Mouse (Mus musculus) liver, embryonic 13.5 days (tissue): ENCODE measurements around the gene Clic4. TPM values are rescaled to one million over a fixed set of nuclear protein-coding genes. Genes with fewer than 3 reads are reported as not detected.

Source experiments
- ATAC-seq: fragments of 200-750 bp; cut with Nextera tagmentation; 2 replicates; pipeline ENCODE4 v1.8.0; 2017; ENCODE audit warnings: low read depth, mild to moderate bottlenecking, moderate number of reproducible peaks, moderate library complexity
- DNase-seq: peaks from one replicate; pipeline ENCODE4 v3.0.0; 2022
- H3K27ac ChIP-seq: fragments of 300-500 bp; sonication (generic); 2 replicates; pipeline ENCODE4 v1.5.1; 2015; ENCODE audit warnings: moderate library complexity, mild to moderate bottlenecking, inconsistent platforms
- H3K27me3 ChIP-seq: fragments of 300-500 bp; sonication (generic); 2 replicates; pipeline ENCODE4 v1.6.1; 2015; ENCODE audit warnings: mild to moderate bottlenecking, inconsistent platforms
- H3K36me3 ChIP-seq: fragments of 300-500 bp; sonication (generic); 2 replicates; pipeline ENCODE4 v1.6.1; 2015; ENCODE audit warnings: mild to moderate bottlenecking, inconsistent platforms
- H3K4me1 ChIP-seq: fragments of 300-500 bp; sonication (generic); replicated peaks from 2 replicates; pipeline ENCODE4 v1.6.1; 2015; ENCODE audit warnings: inconsistent platforms
- H3K4me2 ChIP-seq: fragments of 300-500 bp; sonication (generic); 2 replicates; pipeline ENCODE4 v1.6.1; 2015; ENCODE audit warnings: inconsistent platforms, mild to moderate bottlenecking, moderate library complexity
- H3K4me3 ChIP-seq: fragments of 300-500 bp; sonication (generic); replicated peaks from 2 replicates; pipeline ENCODE4 v1.5.1; 2015; ENCODE audit warnings: mild to moderate bottlenecking, inconsistent platforms
- H3K9ac ChIP-seq: fragments of 300-500 bp; sonication (generic); 2 replicates; pipeline ENCODE4 v1.6.1; 2015; ENCODE audit warnings: mild to moderate bottlenecking, inconsistent platforms
- H3K9me3 ChIP-seq: fragments of 300-500 bp; sonication (generic); replicated peaks from 2 replicates; pipeline ENCODE4 v1.6.1; 2016; ENCODE audit warnings: inconsistent platforms
- WGBS: fragments of 180-500 bp; shearing (Covaris S2); methylation state at CpG from one replicate; pipeline ENCODE4 v1.1.7; 2015; ENCODE audit not compliant: insufficient replicate concordance; 5-methylcytosine and 5-hydroxymethylcytosine counted together
- polyA plus RNA-seq: library from polyadenylated mRNA; unstranded; fragments of >200 nt; fragmentation: Nextera tagmentation; extraction: Ambion mirVana; gene quantifications from 2 replicates; pipeline ENCODE4 v1.2.1, GENCODE M21; 2015

Clic4 gene
- polyA plus RNA-seq, 1 experiment from 2014 or later, result 109 TPM

- WGBS, result 80% methylated on average over 3 of the region's 3 CpGs
Observed at GRCm38 (mm10) chr4:135231136-135231535, 41.5 kb downstream of the Clic4 start.

GRCm38 (mm10) chr4:135230661-135231060, 42.0 kb downstream of the Clic4 start:
- no peak overlapping the region; the same call in 1 of the 2 replicates for H3K27ac ChIP-seq

More at GRCm38 (mm10) chr4:135231136-135231535, 41.5 kb downstream of the Clic4 start:
- no peaks in the 10 kb centered on the region for H3K9me3 ChIP-seq
- H3K4me3 ChIP-seq, result no peak overlapping the region
- no peak overlapping the region for H3K4me2 ChIP-seq
- H3K36me3 ChIP-seq, result peaks cover 59% of the 10 kb centered on the region
- ATAC-seq (no peak), DNase-seq (no peak)
- H3K9ac ChIP-seq, result no peak overlapping the region
- H3K27me3 ChIP-seq, result no peaks in the 10 kb centered on the region
- H3K4me1 ChIP-seq, result peaks cover 25% of the 10 kb centered on the region
- no peak overlapping the region for H3K27ac ChIP-seq

GRCm38 (mm10) chr4:135229871-135230270, 42.7 kb downstream of the Clic4 start:
- WGBS, result 44% methylated on average over 4 of the region's 4 CpGs
- no peak for ATAC-seq
- no peak overlapping the region for H3K9ac ChIP-seq
- H3K27me3 ChIP-seq, result no peaks in the 10 kb centered on the region
- H3K4me3 ChIP-seq, result no peak overlapping the region
- peaks cover 24% of the 10 kb centered on the region for H3K4me1 ChIP-seq
- DNase-seq, result no peak
- peaks cover 60% of the 10 kb centered on the region for H3K36me3 ChIP-seq
- no peak overlapping the region for H3K4me2 ChIP-seq
- no peak overlapping the region for H3K27ac ChIP-seq
- H3K9me3 ChIP-seq, result no peaks in the 10 kb centered on the region

More at GRCm38 (mm10) chr4:135230661-135231060, 42.0 kb downstream of the Clic4 start:
- 84% methylated on average over 5 of the region's 5 CpGs for WGBS
- no peaks in the 10 kb centered on the region for H3K9me3 ChIP-seq
- no peak overlapping the region for H3K9ac ChIP-seq
- peaks cover 24% of the 10 kb centered on the region for H3K4me1 ChIP-seq
- H3K4me2 ChIP-seq, result no peak overlapping the region
- DNase-seq (no peak), ATAC-seq (no peak)
- H3K36me3 ChIP-seq, result peaks cover 60% of the 10 kb centered on the region
- H3K4me3 ChIP-seq, result no peak overlapping the region
- H3K27me3 ChIP-seq, result no peaks in the 10 kb centered on the region

DNA sequence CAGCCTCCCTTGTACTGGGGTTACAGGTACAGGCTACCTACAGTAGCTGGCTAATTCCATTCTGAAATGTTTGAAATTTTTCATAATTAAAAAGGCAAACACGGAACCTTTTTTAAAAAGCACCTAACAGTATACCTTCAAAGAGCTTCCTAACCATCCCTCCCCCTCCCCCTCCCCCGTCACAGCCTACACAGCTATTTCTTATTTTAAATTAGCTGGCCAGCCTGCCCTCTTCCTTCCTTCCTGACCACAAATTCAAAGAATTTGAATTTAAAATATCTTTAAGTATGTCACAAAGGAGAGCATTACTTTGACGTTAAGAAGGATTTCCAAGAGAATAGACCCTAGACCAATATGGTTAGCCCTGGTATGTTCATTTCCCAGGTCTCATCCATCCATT, 44.5 kb downstream of the Clic4 start:
- no peaks in the 10 kb centered on the region for H3K27me3 ChIP-seq

GRCm38 (mm10) chr4:135226008-135226667, 46.5 kb downstream of the Clic4 start:
- Histone ChIP-seq H3K4me3 (no peak overlapping the region), H3K27me3 (no peaks in the 10 kb centered on the region), H3K4me2 (no peak overlapping the region), H3K27ac (no peak overlapping the region), H3K9ac (no peak overlapping the region), H3K4me1 (peaks cover 25% of the 10 kb centered on the region), H3K36me3 (peaks cover 71% of the 10 kb centered on the region), H3K9me3 (no peaks in the 10 kb centered on the region)
- WGBS, result 76% methylated on average over 12 of the region's 12 CpGs
- DNase-seq (no peak), ATAC-seq (0 out of 2 replicates have a peak, but pooled peaks have one; percentile 26)

More for the DNA sequence above, 44.5 kb downstream of the Clic4 start:
- Histone ChIP-seq H3K9me3 (no peaks in the 10 kb centered on the region), H3K4me1 (peaks cover 24% of the 10 kb centered on the region), H3K9ac (no peak overlapping the region), H3K4me2 (no peak overlapping the region), H3K27ac (no peak overlapping the region), H3K4me3 (no peak overlapping the region), H3K36me3 (peaks cover 63% of the 10 kb centered on the region)
- no peak for ATAC-seq
- 60% methylated on average over 3 of the region's 3 CpGs for WGBS
- DNase-seq, result no peak

- H3K4me3 ChIP-seq, result no peak overlapping the region
- no peak overlapping the region for H3K9ac ChIP-seq
- 92% methylated on average over 9 of the region's 9 CpGs for WGBS
- H3K9me3 ChIP-seq, result no peaks in the 10 kb centered on the region
- no peaks in the 10 kb centered on the region for H3K27me3 ChIP-seq
- H3K4me2 ChIP-seq, result no peak overlapping the region
- no peak for DNase-seq
- H3K36me3 ChIP-seq, result peaks cover 80% of the 10 kb centered on the region
- no peak for ATAC-seq
- H3K27ac ChIP-seq, result no peak overlapping the region
- peaks cover 16% of the 10 kb centered on the region; the same call in 1 of the 2 replicates for H3K4me1 ChIP-seq
Observed at GRCm38 (mm10) chr4:135223808-135224207, 48.8 kb downstream of the Clic4 start.

DNA sequence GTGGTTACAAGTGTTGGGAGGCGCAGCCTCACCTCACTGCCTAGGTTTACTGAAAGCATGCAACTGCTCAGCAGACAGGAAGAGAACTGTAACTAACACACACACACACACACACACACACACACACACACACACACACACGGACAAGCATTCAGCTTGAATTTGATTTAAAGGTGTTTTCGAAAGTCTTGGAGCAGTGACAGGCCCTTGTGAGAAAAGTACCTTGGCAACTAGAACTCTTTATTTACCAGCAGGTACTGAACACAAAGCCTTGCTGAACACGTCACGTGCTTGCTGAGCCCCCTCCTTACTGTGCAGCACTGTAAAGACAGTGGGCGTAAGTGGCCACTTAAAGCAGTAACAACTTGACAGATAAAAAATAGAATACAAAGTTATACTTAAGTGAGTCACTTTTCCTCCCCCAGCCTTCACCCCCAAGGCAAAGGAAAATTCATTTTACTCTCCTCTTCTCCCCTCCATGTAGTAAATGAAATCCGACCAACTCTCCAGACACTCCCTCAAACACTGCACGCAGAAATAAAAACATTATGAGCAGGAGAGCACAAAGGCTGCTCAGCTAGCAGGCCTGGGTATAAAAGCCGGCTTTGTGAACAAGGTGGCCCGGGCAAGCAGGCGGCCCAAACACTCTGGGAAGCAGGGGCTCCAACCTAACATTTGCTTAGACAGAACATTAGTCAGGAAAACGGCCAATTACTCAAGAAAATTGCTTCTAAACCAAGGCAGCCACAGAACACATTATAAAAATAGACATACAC, 50.8 kb downstream of the Clic4 start:
- H3K36me3 ChIP-seq, result peaks cover 98% of the 10 kb centered on the region
- no peak overlapping the region for H3K27ac ChIP-seq
- H3K4me3 ChIP-seq, result no peak overlapping the region
- no peaks in the 10 kb centered on the region for H3K27me3 ChIP-seq
- peaks cover 9% of the 10 kb centered on the region; the same call in 1 of the 2 replicates for H3K4me1 ChIP-seq
- no peaks in the 10 kb centered on the region for H3K9me3 ChIP-seq
- no peak for DNase-seq
- no peak for ATAC-seq
- no peak overlapping the region for H3K9ac ChIP-seq
- H3K4me2 ChIP-seq, result no peak overlapping the region
- WGBS, result 85% methylated on average over 12 of the region's 12 CpGs

GRCm38 (mm10) chr4:135220641-135221040, 52.0 kb downstream of the Clic4 start:
- no peak overlapping the region for H3K9ac ChIP-seq
- H3K4me1 ChIP-seq, result peaks cover 6% of the 10 kb centered on the region; the same call in 1 of the 2 replicates
- DNase-seq (no peak), ATAC-seq (no peak)
- no peaks in the 10 kb centered on the region for H3K9me3 ChIP-seq
- no peaks in the 10 kb centered on the region for H3K27me3 ChIP-seq
- no peak overlapping the region for H3K4me3 ChIP-seq
- WGBS, result 76% methylated on average over 3 of the region's 3 CpGs
- peaks cover 98% of the 10 kb centered on the region for H3K36me3 ChIP-seq
- H3K4me2 ChIP-seq, result no peak overlapping the region
- no peak overlapping the region for H3K27ac ChIP-seq

DNA sequence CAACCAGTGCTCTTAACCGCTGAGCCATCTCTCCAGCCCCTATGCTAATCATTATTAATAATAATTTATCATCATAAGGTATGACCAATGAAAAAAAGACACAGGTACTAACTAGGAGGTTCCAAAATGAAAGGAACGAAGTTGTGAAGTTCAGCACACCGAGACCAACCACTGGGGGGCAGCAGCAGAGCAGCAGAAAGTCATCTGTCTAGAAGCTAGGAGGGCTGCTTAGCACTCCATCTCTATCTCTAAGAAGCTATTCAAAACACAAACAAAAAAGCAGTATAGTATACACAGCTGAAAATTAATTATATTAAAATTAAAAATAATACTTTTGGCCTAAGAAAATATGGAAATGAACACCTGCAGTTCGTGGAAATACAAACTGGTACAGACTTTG, 53.0 kb downstream of the Clic4 start:
- Histone ChIP-seq H3K4me1 (peaks cover 6% of the 10 kb centered on the region; the same call in 1 of the 2 replicates), H3K4me2 (no peak overlapping the region), H3K36me3 (peaks cover 98% of the 10 kb centered on the region), H3K9me3 (no peaks in the 10 kb centered on the region), H3K4me3 (no peak overlapping the region), H3K27me3 (no peaks in the 10 kb centered on the region), H3K9ac (no peak overlapping the region), H3K27ac (no peak overlapping the region)
- 39% methylated on average over 4 of the region's 4 CpGs for WGBS
- DNase-seq, result peak; percentile 31
- no peak for ATAC-seq

DNA sequence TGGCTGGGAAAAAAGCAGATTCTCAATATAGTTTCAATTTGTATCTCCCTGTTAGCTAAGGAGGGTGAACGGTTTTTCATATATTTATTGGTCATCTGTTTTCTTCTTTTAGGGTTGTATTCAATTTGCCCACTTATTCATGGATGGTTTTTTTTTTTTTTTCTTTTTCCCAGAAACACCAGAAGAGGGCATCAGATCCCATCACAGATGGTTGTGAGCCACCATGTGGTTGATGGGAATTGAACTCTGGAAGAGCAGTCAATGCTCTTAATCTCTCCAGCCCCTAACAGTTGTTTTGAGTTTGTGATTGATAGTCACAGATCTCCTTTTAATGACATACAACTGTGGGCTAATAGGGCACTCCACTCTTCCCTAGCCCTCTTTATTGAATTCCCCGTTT, 62.8 kb downstream of the Clic4 start:
- DNase-seq (no peak), ATAC-seq (no peak)
- H3K27me3 ChIP-seq, result peaks cover 17% of the 10 kb centered on the region
- peaks cover 36% of the 10 kb centered on the region for H3K36me3 ChIP-seq
- H3K9me3 ChIP-seq, result no peaks in the 10 kb centered on the region
- H3K4me1 ChIP-seq, result peaks cover 16% of the 10 kb centered on the region
- WGBS, result 77% methylated on average over 2 of the region's 2 CpGs
- H3K9ac ChIP-seq, result no peak overlapping the region
- H3K4me2 ChIP-seq, result no peak overlapping the region
- H3K27ac ChIP-seq, result no peak overlapping the region
- no peak overlapping the region for H3K4me3 ChIP-seq

- H3K9ac ChIP-seq, result peak overlapping the region; percentile 67
Observed at GRCm38 (mm10) chr4:135205711-135206600, 66.7 kb downstream of the Clic4 start.

More at GRCm38 (mm10) chr4:135205711-135206600, 66.7 kb downstream of the Clic4 start:
- peak overlapping the region; percentile 64 for H3K27ac ChIP-seq
- peaks cover 30% of the 10 kb centered on the region for H3K27me3 ChIP-seq
- peak overlapping the region; percentile 49 for H3K4me3 ChIP-seq
- H3K4me1 ChIP-seq, result peaks cover 34% of the 10 kb centered on the region
- H3K4me2 ChIP-seq, result peak overlapping the region; percentile 78
- 2% methylated on average over 47 of the region's 47 CpGs for WGBS
- ATAC-seq (peak; percentile 76), DNase-seq (peak; percentile 76)
- peaks cover 5% of the 10 kb centered on the region for H3K36me3 ChIP-seq
- H3K9me3 ChIP-seq, result no peaks in the 10 kb centered on the region
